Mouse (Mus musculus) cerebral cortex, adult 2 months (tissue): ENCODE data around the gene Itpripl2.

Experiments
- WGBS: fragments of 180-500 bp; shearing (Covaris S2); methylation state at CpG from one replicate; pipeline ENCODE4 v1.1.7; 2018; 5-methylcytosine and 5-hydroxymethylcytosine counted together

The Itpripl2 gene

GRCm38 (mm10) chr7:118491431-118492147 lies at the start of gene Itpripl2:
Itpripl2 (minus strand) TSS chr7:118491975.
- 2% methylated on average over 55 of the region's 55 CpGs for WGBS

DNA sequence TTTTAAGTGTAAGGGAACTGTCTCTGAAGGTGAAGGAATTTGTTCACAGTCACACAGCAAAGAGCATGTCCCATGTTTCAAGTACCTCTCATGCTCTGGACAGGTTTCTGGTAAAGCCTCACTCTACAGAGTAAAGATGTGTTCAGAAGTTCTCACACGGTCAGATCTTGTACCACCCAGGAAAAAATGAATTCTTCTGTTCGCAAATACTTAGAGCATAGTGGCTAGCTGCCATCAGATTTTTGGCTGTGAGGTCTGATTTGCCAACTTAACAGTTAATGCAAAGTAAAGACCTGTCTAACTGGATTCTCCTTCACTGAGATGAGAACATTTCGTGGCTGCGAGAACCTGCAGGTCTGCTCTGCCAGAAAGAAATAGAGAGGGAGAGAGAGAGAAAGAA lies 43.3 kb upstream of the Itpripl2 start:
- 80% methylated on average over 4 of the region's 4 CpGs for WGBS

- 63% methylated on average over 3 of the region's 3 CpGs for WGBS
Observed at GRCm38 (mm10) chr7:118534326-118534725, 42.6 kb upstream of the Itpripl2 start.

DNA sequence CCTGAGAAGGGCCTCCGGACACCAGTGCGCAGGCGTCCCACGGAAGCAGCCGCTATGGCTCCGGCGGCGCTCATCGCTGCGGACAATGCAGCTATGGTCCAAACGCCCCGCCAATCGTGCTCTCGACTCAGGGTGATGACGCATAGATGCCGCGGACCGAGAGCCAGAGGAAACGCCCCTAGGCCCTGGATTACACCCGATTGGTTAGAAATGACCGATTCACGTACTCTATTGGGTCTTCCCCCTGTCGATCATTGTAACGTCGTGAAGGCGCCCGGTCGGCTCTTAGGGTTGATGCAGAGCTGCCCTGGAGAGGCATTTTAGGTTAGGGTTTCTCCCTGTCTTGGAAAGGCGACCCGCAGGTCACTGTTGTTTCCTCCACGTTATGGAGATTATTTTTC lies 41.4 kb upstream of the Itpripl2 start, which contains the start of gene Coq7:
Gene Coq7, minus strand, starts transcription at position 179 of the 401 bp plus-strand sequence.
- WGBS: under 1% methylated on average over 31 of the region's 31 CpGs

- under 1% methylated on average over 36 of the region's 36 CpGs for WGBS
Observed at GRCm38 (mm10) chr7:118532519-118533177, 40.9 kb upstream of the Itpripl2 start.

GRCm38 (mm10) chr7:118526967-118527366 lies 35.2 kb upstream of the Itpripl2 start:
- WGBS: 83% methylated on average over 4 of the region's 4 CpGs

- WGBS: 89% methylated on average over 5 of the region's 5 CpGs
Observed at GRCm38 (mm10) chr7:118522077-118522476, 30.3 kb upstream of the Itpripl2 start.

DNA sequence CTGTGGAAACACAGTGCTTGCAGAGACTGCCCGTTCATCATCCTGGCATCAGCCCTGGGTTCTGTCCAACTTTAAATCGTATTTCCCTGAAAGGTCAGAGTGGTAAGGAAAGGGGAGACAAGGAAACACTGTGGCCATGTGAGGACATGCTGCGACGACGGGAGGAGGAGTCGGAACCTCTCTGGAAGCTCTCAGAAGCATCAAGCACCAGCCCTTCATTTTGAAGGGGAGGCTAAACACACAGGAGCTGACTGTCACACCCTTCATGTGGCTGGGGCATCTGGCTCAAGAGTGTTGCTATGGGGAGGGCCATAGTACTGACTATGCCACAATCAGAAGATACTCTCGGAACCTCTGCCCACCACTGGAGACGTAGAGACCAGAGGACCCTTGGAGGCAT lies 27.9 kb upstream of the Itpripl2 start:
- 88% methylated on average over 8 of the region's 8 CpGs for WGBS

DNA sequence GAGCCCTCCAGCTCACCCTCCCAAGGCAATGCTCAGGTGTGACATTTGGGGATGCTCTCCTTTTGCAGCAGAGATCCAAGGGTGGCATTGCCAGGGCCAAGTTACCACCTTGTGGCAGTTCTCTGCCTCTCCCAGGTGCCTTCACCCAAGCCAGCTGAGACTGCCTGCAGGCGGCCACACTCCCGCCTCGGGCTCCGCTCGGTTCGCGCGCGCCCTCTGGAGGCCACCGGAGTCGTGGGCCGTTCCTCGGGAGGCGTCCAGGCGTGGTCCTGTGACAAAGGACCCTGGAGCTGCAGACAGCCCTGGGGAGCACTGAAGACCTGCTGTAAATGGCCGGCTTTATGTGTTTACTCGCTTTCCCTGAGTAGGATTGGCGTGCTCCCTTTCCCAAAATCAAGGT lies 26.9 kb upstream of the Itpripl2 start:
- 6% methylated on average over 18 of the region's 18 CpGs for WGBS

DNA sequence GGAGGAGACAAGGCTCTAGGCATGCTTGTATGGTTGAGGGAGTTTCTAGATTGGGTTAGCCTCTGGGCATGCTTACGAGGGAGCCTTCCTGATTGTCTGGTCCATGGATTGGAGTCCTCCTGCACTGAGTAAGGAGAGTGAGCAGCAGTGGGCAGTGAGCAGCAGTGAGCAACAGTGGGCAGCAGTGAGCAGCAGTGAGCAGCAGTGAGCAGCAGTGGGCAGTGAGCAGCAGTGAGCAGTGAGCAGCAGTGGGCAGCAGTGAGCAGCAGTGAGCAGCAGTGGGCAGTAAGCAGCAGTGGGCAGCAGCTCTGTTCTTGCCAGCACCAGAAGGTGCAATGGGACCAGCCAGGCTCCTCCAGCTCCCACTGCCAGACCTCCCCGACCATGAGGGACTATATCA lies 26.0 kb upstream of the Itpripl2 start:
- 59% methylated on average over 2 of the region's 2 CpGs for WGBS

DNA sequence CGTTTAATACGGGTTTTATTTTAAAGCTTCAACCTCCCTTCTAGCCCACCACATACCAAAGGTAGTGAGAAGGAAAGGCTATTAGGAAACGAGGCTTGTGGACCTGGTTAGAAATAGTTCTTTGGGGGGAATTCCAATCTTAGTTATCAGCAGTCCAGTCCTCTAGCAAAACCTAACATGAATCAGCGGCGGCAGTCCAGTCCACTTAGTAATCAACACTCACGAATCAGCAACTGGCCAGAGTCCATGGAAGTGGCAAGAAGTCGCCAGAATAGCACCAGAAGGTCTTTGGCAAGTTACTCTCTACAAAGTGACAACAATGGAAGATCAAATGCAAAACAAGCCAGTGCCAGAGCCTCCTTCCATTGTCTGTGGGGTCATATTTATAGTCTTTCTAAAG lies 16.8 kb upstream of the Itpripl2 start:
- 77% methylated on average over 7 of the region's 7 CpGs for WGBS

DNA sequence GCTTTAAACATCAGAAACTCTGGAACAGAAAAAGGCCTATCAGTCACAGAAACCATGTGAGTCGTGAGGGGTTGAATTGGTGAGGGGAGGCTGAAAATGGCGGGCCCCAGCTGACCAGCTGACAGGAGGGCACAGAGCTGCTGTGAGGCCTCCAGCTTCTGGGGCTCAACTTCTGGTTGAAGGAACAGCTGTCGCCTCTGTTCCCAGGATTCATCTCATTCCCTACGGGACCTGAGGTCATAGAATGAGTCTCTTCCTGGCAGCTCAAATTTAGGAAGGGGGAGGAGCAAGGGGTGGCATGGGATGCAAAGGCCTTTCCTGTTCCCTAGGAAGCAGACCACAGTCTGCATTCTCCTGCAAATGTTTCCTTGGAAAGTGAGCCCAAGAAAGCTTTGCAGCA lies 12.1 kb upstream of the Itpripl2 start:
- 88% methylated on average over 4 of the region's 4 CpGs for WGBS

DNA sequence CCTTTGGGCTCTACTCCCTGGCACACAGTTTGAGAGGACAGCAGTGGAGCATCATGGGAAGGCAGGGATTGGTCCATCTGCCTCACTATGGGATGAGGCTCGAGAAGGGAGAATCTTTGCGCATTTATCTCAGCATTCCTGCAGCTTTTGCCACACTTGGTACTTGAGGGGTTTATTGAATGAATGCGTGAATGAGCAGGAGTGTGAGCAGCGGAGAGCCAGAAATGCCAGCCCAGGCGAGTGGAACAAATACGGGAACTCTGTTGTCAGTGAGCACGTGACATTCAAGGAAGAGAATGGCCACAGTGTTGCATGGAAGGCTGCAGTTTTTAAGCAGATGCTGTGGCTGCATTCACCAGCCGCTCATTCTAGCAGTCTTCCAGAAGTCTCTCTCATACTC lies 10.6 kb upstream of the Itpripl2 start:
- WGBS: 44% methylated on average over 8 of the region's 8 CpGs

DNA sequence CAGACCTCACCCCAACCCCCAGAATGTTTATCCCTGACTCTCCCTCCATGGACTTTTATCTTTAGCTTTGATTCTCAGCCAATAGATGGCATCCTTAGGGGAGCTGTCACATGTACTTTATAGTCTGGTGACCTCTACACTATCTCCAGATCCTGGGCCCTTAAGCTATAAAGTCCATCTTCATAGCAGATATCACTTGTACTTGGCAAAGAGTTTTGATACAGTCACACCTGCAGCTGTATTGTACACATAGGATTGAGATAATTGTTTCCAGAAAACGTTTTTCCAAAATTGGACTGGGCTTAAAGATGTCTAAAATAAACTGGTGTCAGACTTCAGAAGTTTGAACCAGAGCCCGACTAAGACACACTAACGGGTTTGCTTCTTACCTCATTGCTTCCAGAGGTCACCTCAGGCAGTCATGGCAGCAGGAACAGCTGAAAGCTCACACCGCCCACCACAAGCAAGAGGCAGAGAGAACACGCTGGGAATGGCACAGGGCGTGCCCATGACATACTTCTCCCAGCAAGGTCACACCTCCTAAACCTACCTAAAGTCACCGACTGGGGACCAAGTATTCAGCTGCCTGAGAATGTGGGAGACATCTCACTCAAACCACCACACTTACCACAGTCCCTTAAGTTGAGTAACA lies 8.1 kb upstream of the Itpripl2 start:
- WGBS: 48% methylated on average over 7 of the region's 7 CpGs

- WGBS: 87% methylated on average over 12 of the region's 12 CpGs
Observed at GRCm38 (mm10) chr7:118498984-118499783, 7.4 kb upstream of the Itpripl2 start.

DNA sequence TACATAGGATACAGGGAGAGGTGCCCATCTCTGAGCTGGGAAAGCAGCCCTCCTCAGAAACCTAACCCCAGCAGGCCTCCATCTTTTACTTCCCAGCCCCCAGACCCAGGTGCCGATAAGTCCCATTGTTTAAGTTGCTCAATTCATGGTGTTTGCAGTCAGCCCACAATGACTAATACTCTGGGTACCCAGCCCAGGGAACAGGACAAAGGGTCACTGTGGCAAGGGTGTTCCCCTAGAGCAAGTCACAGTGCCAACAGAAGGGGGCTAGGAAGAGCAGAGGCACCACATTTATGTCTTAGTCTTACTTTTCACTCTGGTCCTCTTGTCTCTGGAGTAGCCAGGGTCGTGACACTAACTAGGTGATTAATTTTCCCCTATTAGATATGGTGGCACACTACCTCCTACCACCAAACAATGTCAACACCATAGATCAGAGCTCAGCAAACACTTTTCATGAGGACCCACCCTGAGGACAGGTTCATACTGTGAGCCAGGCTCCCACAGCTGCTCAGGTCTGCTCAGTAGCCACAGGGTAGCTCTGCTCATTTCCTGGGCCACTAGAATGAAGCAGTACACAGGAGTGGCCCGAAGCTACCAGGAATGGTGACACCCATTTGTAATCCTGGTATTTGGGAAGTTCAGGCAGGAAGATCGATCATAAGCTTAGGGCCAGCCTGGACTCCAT lies 3.3 kb upstream of the Itpripl2 start:
- WGBS: 87% methylated on average over 4 of the region's 4 CpGs

- 95% methylated on average over 9 of the region's 9 CpGs for WGBS
Observed at GRCm38 (mm10) chr7:118493892-118494291, 2.1 kb upstream of the Itpripl2 start.

DNA sequence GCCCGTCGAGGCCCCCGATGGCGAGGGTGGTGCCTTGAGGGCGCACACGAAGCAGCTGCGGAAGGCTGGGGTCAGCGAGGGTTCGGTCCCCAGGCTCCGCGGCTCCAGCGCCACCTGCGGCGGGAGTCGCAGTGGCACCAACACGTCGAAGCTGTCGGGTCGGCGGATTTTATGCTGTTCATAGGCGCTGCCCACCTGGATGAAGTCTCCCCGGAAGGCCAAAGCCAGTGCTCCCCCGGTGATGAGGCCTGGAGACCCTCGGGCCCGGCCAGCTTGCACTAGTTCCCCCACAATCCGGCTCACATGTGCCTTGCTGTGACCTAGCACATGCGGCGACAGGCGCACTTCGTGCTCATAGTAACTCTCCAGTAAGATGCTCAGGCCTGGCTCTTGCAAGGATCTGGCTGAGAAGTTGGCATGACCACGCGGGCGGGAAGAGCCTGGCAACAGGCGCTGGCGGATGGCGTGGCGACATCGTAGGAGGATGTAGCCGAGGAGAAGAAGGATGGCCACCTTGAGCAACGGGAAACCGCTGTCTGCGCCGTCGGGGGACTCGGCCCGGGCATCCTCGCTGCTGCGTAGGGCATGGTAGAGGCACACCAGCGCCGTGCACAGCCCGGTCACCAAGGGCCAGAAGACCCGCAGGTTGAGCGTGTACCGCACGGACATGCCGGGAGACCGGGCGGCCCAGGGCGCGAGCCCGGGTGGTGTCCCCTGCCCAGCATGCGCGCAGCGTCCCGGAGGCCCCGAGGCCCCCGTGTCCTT lies 927 bp downstream of the Itpripl2 start:
- 6% methylated on average over 67 of the region's 67 CpGs for WGBS

GRCm38 (mm10) chr7:118489706-118490665 lies 1.8 kb downstream of the Itpripl2 start:
- 38% methylated on average over 57 of the region's 57 CpGs for WGBS
